Mouse (Mus musculus): ENCODE measurements at regions not wholly inside any gene's neighbourhood (a gene's known extent, or its start where the extent isn't known, plus 50 kb on each side); places are given as distances from the start of the nearest gene placed in this dataset.
"Not testable (repeated sequence)": the region's sequence is repeated elsewhere in the genome, so short reads cannot be mapped to it uniquely, and the experiment has no call there.

DNA sequence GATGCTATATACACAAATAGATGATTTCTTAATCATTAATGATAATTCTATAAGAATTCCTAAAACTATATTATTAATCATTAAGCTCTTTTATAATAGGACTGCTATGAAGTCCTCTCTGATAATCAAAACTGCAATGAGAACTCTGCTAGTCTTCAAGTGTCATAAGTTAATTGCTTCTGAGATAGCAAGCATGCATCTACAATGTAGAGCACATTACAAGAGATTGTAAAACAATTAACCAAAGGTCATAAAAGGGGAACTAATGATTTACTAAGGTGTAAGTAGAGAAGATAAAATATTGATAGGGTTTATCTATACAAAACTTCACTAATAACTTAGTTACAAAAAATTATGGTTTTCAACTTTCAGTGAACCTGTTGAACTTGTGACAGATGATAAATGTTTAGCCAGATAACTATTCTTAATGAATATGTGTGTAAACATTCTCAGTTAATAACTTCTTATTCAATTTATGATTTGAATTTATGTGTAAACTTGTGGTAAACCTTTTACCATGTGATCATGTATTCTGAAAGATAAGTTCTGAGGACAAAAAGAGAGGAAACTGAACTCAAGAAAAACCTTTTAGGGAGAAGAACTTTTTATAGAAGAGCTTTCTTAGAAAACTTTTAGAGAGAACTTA lies 284.8 kb downstream of the Plod2 start:
- Histone ChIP-seq H3K4me2 (ENCODE audit: low read depth, low read length) (no peak overlapping the region), H3K27me3 (ENCODE audit: insufficient read depth, low read length) (no peaks in the 10 kb centered on the region), H3K9me3 (ENCODE audit: low read length) (no peaks in the 10 kb centered on the region), H3K27ac (no peak overlapping the region), H3K4me1 (ENCODE audit: insufficient read depth, low read length) (no peaks in the 10 kb centered on the region), H3K36me3 (ENCODE audit: insufficient read depth, low read length) (no peaks in the 10 kb centered on the region), H3K4me3 (ENCODE audit: low read length) (no peak overlapping the region), H3K9ac (replicated peaks; ENCODE audit: low read length) (no peak overlapping the region)
- no peak for DNase-seq (ENCODE audit: low spot score)
- TF ChIP-seq CTCF (IDR thresholded peaks at IDR 0.05; ENCODE audit: low read depth): no peak
- ATAC-seq: no peak

DNA sequence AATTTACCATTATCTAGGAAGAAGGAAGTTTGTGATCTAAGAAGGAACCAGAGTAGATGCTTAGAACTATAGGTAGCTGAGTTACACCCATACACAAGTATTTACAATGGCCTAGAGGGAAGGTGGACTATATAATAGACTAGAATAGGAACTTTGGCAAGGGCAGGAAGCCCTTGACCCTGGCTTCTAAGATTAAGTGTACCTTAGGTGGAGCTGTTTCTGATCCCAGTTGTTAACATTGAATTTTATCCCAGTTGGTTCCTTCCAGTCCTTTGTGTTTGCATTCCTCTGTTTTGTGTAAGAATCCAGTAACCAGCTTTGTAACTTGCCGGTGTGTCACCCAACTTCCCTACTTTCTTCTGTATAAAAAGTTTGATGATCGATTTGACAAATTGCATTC lies 294.1 kb downstream of the Plod2 start:
- WGBS: 92% methylated on average over 2 of the region's 2 CpGs
- H3K9me3 ChIP-seq (ENCODE audit: low read length); H3K36me3 ChIP-seq (ENCODE audit: insufficient read depth, low read length); DNase-seq (ENCODE audit: low spot score); H3K4me1 ChIP-seq (ENCODE audit: insufficient read depth, low read length); ATAC-seq; H3K27ac ChIP-seq; H3K4me2 ChIP-seq (ENCODE audit: low read depth, low read length); H3K4me3 ChIP-seq (ENCODE audit: low read length); H3K9ac ChIP-seq (replicated peaks; ENCODE audit: low read length); H3K27me3 ChIP-seq (ENCODE audit: insufficient read depth, low read length): not testable (repeated sequence)

DNA sequence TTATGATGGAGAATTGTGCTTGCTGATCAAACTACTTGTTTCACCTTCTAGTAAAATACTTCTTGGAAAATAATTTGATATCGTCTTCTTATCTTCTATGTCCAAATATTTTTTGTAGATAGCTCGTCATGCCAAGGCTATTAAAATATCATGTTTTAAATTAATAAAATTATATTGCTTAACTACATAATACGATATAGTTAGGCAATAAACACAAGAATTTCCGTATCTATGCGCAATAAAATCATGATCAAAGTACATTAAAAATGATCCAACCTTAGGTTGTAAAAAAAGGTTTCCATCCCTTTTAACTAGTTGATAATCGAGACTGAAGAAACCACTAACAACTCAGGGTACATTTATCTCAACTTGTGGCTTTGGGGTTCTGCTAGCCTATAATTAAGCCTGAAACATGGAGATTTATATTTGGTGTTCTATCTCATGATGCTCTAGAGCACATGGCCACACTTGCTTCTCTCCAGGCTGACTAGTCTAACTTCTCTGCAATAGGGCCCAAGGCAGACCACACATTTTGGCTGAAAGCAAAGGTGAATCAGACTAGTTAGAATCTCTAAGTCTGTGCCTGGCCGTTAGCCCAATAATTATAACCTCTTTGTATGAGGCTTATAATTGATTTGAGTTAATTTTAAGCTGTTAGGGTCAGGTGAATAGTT lies 314.5 kb downstream of the Plod2 start:
- ATAC-seq (no peak), DNase-seq (ENCODE audit: low spot score) (no peak)
- 93% methylated on average over 7 of the region's 7 CpGs for WGBS
- no peaks in the 10 kb centered on the region for H3K36me3 ChIP-seq (ENCODE audit: insufficient read depth, low read length)
- no peak overlapping the region for H3K4me2 ChIP-seq (ENCODE audit: low read depth, low read length)
- H3K9me3 ChIP-seq (ENCODE audit: low read length): no peaks in the 10 kb centered on the region
- H3K27me3 ChIP-seq (ENCODE audit: insufficient read depth, low read length): no peaks in the 10 kb centered on the region
- no peak overlapping the region for H3K27ac ChIP-seq
- H3K4me1 ChIP-seq (ENCODE audit: insufficient read depth, low read length): no peaks in the 10 kb centered on the region
- H3K9ac ChIP-seq (replicated peaks; ENCODE audit: low read length): no peak overlapping the region
- H3K4me3 ChIP-seq (ENCODE audit: low read length): no peak overlapping the region
- no peak for TF ChIP-seq CTCF (IDR thresholded peaks at IDR 0.05; ENCODE audit: low read depth)

DNA sequence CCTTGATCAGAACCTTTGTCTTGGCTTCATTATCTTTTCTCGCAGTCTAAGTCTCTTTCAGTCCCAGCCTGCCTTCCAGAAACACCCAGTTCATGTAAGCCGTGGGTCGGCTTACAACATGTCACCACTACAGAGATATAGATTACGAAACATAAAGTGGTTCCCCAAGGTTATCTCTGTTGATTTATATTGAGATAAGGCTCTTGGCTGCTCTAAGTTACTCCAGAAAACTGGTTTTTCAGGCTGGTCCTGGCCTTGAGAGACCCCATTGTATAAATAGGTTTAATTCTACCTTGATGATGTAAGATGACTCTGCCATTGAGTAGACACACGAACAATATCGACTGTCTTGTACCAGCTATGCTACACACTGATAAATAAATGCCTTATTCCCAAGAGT lies 323.8 kb downstream of the Plod2 start:
- ATAC-seq: no peak
- WGBS: 92% methylated on average over 6 of the region's 6 CpGs
- H3K27ac ChIP-seq: no peak overlapping the region
- no peaks in the 10 kb centered on the region for H3K36me3 ChIP-seq (ENCODE audit: insufficient read depth, low read length)
- no peaks in the 10 kb centered on the region for H3K4me1 ChIP-seq (ENCODE audit: insufficient read depth, low read length)
- no peak for DNase-seq (ENCODE audit: low spot score)
- H3K4me2 ChIP-seq (ENCODE audit: low read depth, low read length): no peak overlapping the region
- no peak overlapping the region for H3K9ac ChIP-seq (replicated peaks; ENCODE audit: low read length)
- TF ChIP-seq CTCF (IDR thresholded peaks at IDR 0.05; ENCODE audit: low read depth): no peak
- H3K27me3 ChIP-seq (ENCODE audit: insufficient read depth, low read length): no peaks in the 10 kb centered on the region
- no peak overlapping the region for H3K4me3 ChIP-seq (ENCODE audit: low read length)
- H3K9me3 ChIP-seq (ENCODE audit: low read length): no peaks in the 10 kb centered on the region

DNA sequence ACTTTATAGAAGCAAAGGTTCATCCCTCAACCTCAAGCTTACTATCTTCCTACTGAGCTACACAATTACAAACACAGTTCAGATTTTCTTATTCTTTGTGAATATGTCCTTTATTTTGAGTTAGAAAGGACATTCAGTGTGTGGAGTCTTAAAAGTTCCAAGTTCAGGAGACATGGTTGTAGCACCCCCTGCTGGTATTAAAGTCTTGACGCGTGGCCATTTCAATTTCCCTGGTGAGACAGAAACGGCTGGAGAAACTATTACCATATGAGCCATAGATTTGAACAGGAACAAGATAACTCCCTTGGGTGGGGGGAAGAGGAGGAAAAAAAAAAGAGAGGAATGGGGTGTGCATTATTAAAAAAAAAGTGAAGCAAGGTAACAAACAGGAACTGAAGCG lies 336.6 kb downstream of the Plod2 start:
- H3K4me2 ChIP-seq (ENCODE audit: low read depth, low read length): no peak overlapping the region

DNA sequence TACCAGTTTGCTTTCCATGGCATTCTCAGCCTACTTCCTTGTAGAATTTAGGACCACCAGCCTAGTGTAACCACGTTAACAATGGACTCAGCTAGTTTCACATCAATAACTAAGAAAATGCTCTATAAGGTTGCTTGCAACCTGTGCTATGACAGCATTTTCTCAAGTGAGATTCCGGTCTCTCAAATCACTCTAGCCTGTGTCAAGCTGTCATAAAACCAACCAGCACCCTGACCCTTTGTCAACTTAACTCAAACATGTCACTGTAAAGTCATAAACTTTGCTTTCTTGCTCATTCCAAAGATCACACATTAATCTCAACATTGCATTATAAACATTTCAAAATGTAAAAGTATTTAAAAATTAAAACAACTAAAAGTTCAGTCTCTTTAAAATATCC lies 337.8 kb downstream of the Plod2 start:
- no peak for TF ChIP-seq CTCF (IDR thresholded peaks at IDR 0.05; ENCODE audit: low read depth)
- Histone ChIP-seq H3K4me1 (ENCODE audit: insufficient read depth, low read length) (no peaks in the 10 kb centered on the region), H3K27me3 (ENCODE audit: insufficient read depth, low read length) (no peaks in the 10 kb centered on the region), H3K36me3 (ENCODE audit: insufficient read depth, low read length) (no peaks in the 10 kb centered on the region), H3K4me2 (ENCODE audit: low read depth, low read length) (no peak overlapping the region), H3K27ac (no peak overlapping the region), H3K9ac (replicated peaks; ENCODE audit: low read length) (no peak overlapping the region), H3K9me3 (ENCODE audit: low read length) (no peaks in the 10 kb centered on the region), H3K4me3 (ENCODE audit: low read length) (no peak overlapping the region)
- ATAC-seq (no peak), DNase-seq (ENCODE audit: low spot score) (no peak)
- WGBS: 85% methylated on average over 2 of the region's 2 CpGs

More for the DNA sequence above, 336.6 kb downstream of the Plod2 start:
- no peak overlapping the region for H3K9ac ChIP-seq (replicated peaks; ENCODE audit: low read length)
- H3K4me3 ChIP-seq (ENCODE audit: low read length): no peak overlapping the region
- DNase-seq (ENCODE audit: low spot score) (peak; percentile 76), ATAC-seq (no peak)
- WGBS: 42% methylated on average over 4 of the region's 4 CpGs
- peak; percentile 69 for TF ChIP-seq CTCF (IDR thresholded peaks at IDR 0.05; ENCODE audit: low read depth)
- H3K27ac ChIP-seq: no peak overlapping the region
- H3K36me3 ChIP-seq (ENCODE audit: insufficient read depth, low read length): no peaks in the 10 kb centered on the region
- no peaks in the 10 kb centered on the region for H3K27me3 ChIP-seq (ENCODE audit: insufficient read depth, low read length)
- H3K9me3 ChIP-seq (ENCODE audit: low read length): no peaks in the 10 kb centered on the region
- H3K4me1 ChIP-seq (ENCODE audit: insufficient read depth, low read length): no peaks in the 10 kb centered on the region

DNA sequence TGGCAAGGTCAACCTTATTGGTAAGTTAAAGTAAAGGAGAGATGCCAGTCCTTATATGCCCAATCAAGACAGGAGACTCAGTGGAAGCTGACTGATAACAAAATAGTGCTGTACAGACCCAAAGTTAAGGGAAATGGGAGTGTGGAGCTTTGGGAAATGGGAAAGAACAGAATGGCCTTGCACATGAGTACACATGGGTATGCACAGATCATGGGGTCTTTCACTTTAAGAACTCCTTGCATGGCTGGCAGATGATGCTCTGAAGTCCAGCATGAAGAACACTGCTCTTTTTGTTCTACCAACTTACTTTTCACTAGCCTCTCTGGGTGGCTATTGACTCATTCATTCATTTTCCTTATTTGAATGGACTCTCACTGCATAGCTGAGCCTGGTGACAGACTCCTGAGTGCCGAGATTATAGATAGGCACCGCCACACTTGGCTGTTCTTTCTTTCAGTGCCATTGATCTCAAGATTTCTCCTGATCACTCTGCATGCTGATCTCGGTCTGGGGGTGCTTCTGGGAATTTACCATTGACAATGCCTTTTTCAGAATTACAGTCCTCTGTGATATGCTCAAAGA lies 340.3 kb downstream of the Plod2 start:
- Histone ChIP-seq H3K27me3 (ENCODE audit: insufficient read depth, low read length) (no peaks in the 10 kb centered on the region), H3K9ac (replicated peaks; ENCODE audit: low read length) (no peak overlapping the region), H3K36me3 (ENCODE audit: insufficient read depth, low read length) (no peaks in the 10 kb centered on the region), H3K9me3 (ENCODE audit: low read length) (no peaks in the 10 kb centered on the region), H3K4me3 (ENCODE audit: low read length) (no peak overlapping the region), H3K4me1 (ENCODE audit: insufficient read depth, low read length) (no peaks in the 10 kb centered on the region), H3K27ac (no peak overlapping the region), H3K4me2 (ENCODE audit: low read depth, low read length) (0 out of 2 replicates have a peak overlapping the region, but pooled peaks have one; percentile 3)
- WGBS: 20% methylated on average over 3 of the region's 3 CpGs
- no peak for TF ChIP-seq CTCF (IDR thresholded peaks at IDR 0.05; ENCODE audit: low read depth)
- peak; percentile 81 for ATAC-seq
- peak; percentile 37 for DNase-seq (ENCODE audit: low spot score)

Measured in hindbrain, postnatal 0 days (tissue).